Mouse (Mus musculus) cerebellum, adult 2 months (tissue): ENCODE measurements around the gene Samd14.

Experiments used
- CTCF ChIP-seq: fragments of 200-500 bp; IDR thresholded peaks from 2 replicates; pipeline ENCODE4 v1.5.1; 2011; ENCODE audit warnings: low read depth, mild to moderate bottlenecking, control low read depth, low read length, moderate library complexity, borderline replicate concordance; ENCODE audit not compliant: insufficient read depth
- POLR2A ChIP-seq: fragments of 200-500 bp; IDR thresholded peaks from 2 replicates; pipeline ENCODE4 v1.6.1; 2011; ENCODE audit warnings: low read length, control low read depth, borderline replicate concordance; ENCODE audit not compliant: insufficient read depth

GRCm38 (mm10) chr11:95000548-95000947 lies 9.1 kb upstream of the Samd14 start:
- TF ChIP-seq CTCF (no peak), POLR2A (no peak)
